ENCODE assay signal across 8 mouse cellular contexts in genomic region chr19:6987061-6987903, GRCm38 (mm10). TPM values are rescaled to one million over a fixed set of nuclear protein-coding genes. Genes with fewer than 3 reads are reported as not detected.
DNase-seq lines count a peak whose midpoint lies in the region; ATAC-seq and TF ChIP-seq lines count a peak whose summit lies in the region.

Gene Vegfb, minus strand, starts transcription at chr19:6987651.

- TF ChIP-seq POLR2A in liver, adult 2 months (IDR thresholded peaks at IDR 0.05; ENCODE audit: extremely low read depth, insufficient read depth, low read length): 0 out of 2 replicates have a peak, but pooled peaks have one; percentile 22

- peak within 1 kb of the TSS; percentile 93 for H3K4me2 ChIP-seq in midbrain, embryonic 16.5 days (ENCODE audit: low read length)

- H3K27ac ChIP-seq in liver, adult 2 months (replicated peaks; ENCODE audit: insufficient read depth, low read depth, low read length): peak within 1 kb of the TSS; percentile 89
- peak within 1 kb of the TSS; percentile 82 for H3K27ac ChIP-seq in midbrain, embryonic 16.5 days (ENCODE audit: low read length)

- H3K27me3 ChIP-seq in liver, adult 2 months (ENCODE audit: control insufficient read depth, insufficient read depth, low read length): no peaks in the 10 kb centered on the region
- H3K27me3 ChIP-seq in midbrain, embryonic 16.5 days (ENCODE audit: control insufficient read depth, insufficient read depth, low read depth, low read length): no peaks in the 10 kb centered on the region

- peaks cover 5% of the 10 kb centered on the region; the same call in 1 of the 2 replicates for H3K4me1 ChIP-seq in liver, adult 2 months (ENCODE audit: control insufficient read depth, insufficient read depth, low read length)
- H3K4me1 ChIP-seq in midbrain, embryonic 16.5 days (ENCODE audit: control insufficient read depth, insufficient read depth, low read length): peaks cover 18% of the 10 kb centered on the region; the same call in 1 of the 2 replicates

- H3K79me2 ChIP-seq in liver, adult 2 months (ENCODE audit: control insufficient read depth, insufficient read depth, low read length): no peaks in the 10 kb centered on the region

- DNase-seq in urinary bladder, adult 18-20 months (ENCODE audit: low spot score in 2 of 2): peak; percentile 48 to 74
- no peak for DNase-seq in urinary bladder, postnatal 10 days (ENCODE audit: low spot score)
- peak; percentile 81 for DNase-seq in embryo, embryonic 9.5 days (ENCODE audit: extremely low spot score)
- DNase-seq in heart, adult 11 months: peak; percentile 98
- peak; percentile 70 for DNase-seq in kidney, adult 11 months
- peak; percentile 48 for DNase-seq in liver, adult 2 months (ENCODE audit: extremely low read depth, low read depth, low spot score)
- DNase-seq in testis, postnatal 10 days (ENCODE audit: low spot score): peak; percentile 79

- peak within 1 kb of the TSS; percentile 98 for H3K9ac ChIP-seq in liver, adult 2 months (ENCODE audit: low read depth, low read length)
- peak within 1 kb of the TSS; percentile 96 for H3K9ac ChIP-seq in midbrain, embryonic 16.5 days (ENCODE audit: low read depth, low read length)

- H3K4me3 ChIP-seq in liver, adult 2 months (ENCODE audit: insufficient read depth, low read depth, low read length): peak within 1 kb of the TSS; percentile 89
- peak within 1 kb of the TSS; percentile 81 for H3K4me3 ChIP-seq in midbrain, embryonic 16.5 days (ENCODE audit: low read depth, low read length)

- WGBS in liver, adult 2 months: under 1% methylated on average over 80 of the region's 85 CpGs
- under 1% methylated on average over 61 of the region's 85 CpGs for WGBS in midbrain, embryonic 16.5 days

- peak; percentile 52 for ATAC-seq in midbrain, embryonic 16.5 days

- H3K9me3 ChIP-seq in midbrain, embryonic 16.5 days (replicated peaks; ENCODE audit: control insufficient read depth, low read length, poor library complexity, severe bottlenecking): no peaks in the 10 kb centered on the region

- TF ChIP-seq CTCF in liver, adult 2 months (IDR thresholded peaks at IDR 0.05; ENCODE audit: low read depth, low read length): no peak

- no peaks in the 10 kb centered on the region for H3K36me3 ChIP-seq in liver, adult 2 months (ENCODE audit: control insufficient read depth, insufficient read depth, low read length)
- H3K36me3 ChIP-seq in midbrain, embryonic 16.5 days (ENCODE audit: control insufficient read depth, insufficient read depth, low read length): peaks cover 5% of the 10 kb centered on the region

RNA-seq across cellular contexts. Expression of gene Vegfb, which starts in this region (rescaled TPM):
- total RNA-seq in liver, adult 2 months (2014; rRNA removed): 1.9 and 3.2 TPM in 2 replicates
- 16.8 and 20.4 TPM in 2 replicates for polyA plus RNA-seq in liver, adult 2 months (2012; rRNA removed)
- polyA plus RNA-seq in midbrain, embryonic 16.5 days (2015; fragmentation: Nextera tagmentation; extraction: Ambion mirVana): 41.9 and 57.8 TPM in 2 replicates
